In genomic region chr5:104124016-104124658, GRCm38 (mm10) we compare ENCODE assay signal across 18 mouse cellular contexts. TPM values are rescaled to one million over a fixed set of nuclear protein-coding genes. Genes with fewer than 3 reads are reported as not detected.
"Had no signal": no experiment of that assay in that cellular context is flagged by ENCODE, and none has a peak within 500 bp of the region (broad histone marks: within the 10 kb centered on the region; RNA-seq: fewer than 3 reads in every experiment).

No protein-coding gene starts in this region.

- H3K9ac ChIP-seq: limb, embryonic 15.5 days; liver, embryonic 12.5 days; midbrain, embryonic 12.5 days; neural tube, embryonic 13.5 days; stomach, embryonic 15.5 days had no signal

- H3K4me3 ChIP-seq: left cerebral cortex, adult 2 months; limb, embryonic 15.5 days; liver, embryonic 12.5 days; midbrain, embryonic 12.5 days; neural tube, embryonic 13.5 days; stomach, embryonic 15.5 days had no signal

- H3K36me3 ChIP-seq: limb, embryonic 15.5 days; liver, embryonic 12.5 days; midbrain, embryonic 12.5 days; neural tube, embryonic 13.5 days; stomach, embryonic 15.5 days had no signal

- H3K27ac ChIP-seq: left cerebral cortex, adult 2 months; limb, embryonic 15.5 days; liver, embryonic 12.5 days; midbrain, embryonic 12.5 days; neural tube, embryonic 13.5 days; stomach, embryonic 15.5 days had no signal

- H3K27me3 ChIP-seq: limb, embryonic 15.5 days; liver, embryonic 12.5 days; midbrain, embryonic 12.5 days; neural tube, embryonic 13.5 days; stomach, embryonic 15.5 days had no signal

- H3K4me1 ChIP-seq: liver, embryonic 12.5 days; midbrain, embryonic 12.5 days; neural tube, embryonic 13.5 days had no signal

- DNase-seq: kidney, adult 8-10 months; kidney, postnatal 25 days; right cerebral cortex, postnatal 14 days; thymus, postnatal 36 days had no signal

- H3K9me3 ChIP-seq: limb, embryonic 15.5 days; liver, embryonic 12.5 days; midbrain, embryonic 12.5 days; neural tube, embryonic 13.5 days; stomach, embryonic 15.5 days had no signal

- ATAC-seq: liver, embryonic 12.5 days; midbrain, embryonic 16.5 days had no signal

- H3K4me2 ChIP-seq: limb, embryonic 15.5 days; liver, embryonic 12.5 days; midbrain, embryonic 12.5 days; neural tube, embryonic 13.5 days; stomach, embryonic 15.5 days had no signal

RNA-seq across cellular contexts. Expression of gene Sparcl1, which starts 10.6 kb away (rescaled TPM):
- total RNA-seq: megakaryocyte-erythroid progenitor cell, adult 5-6 weeks had no signal

RNA-seq across cellular contexts. Expression of gene Dspp, which starts 46.4 kb away (rescaled TPM):
- total RNA-seq: left cerebral cortex, postnatal 25 days; megakaryocyte-erythroid progenitor cell, adult 5-6 weeks had no signal
- polyA plus RNA-seq: kidney, embryonic 16.5 days; limb, embryonic 11.5 days; limb, embryonic 15.5 days; liver, embryonic 12.5 days; liver, embryonic 16.5 days; midbrain, embryonic 12.5 days; midbrain, embryonic 16.5 days; neural tube, embryonic 13.5 days; spleen, adult 2 months; stomach, embryonic 15.5 days; thymus, postnatal 0 days had no signal

RNA-seq across cellular contexts. Expression of gene Gm17660, which starts 46.7 kb away (rescaled TPM):
- total RNA-seq: left cerebral cortex, adult 2 months; left cerebral cortex, postnatal 25 days; megakaryocyte-erythroid progenitor cell, adult 5-6 weeks had no signal
- polyA plus RNA-seq: kidney, embryonic 16.5 days; limb, embryonic 11.5 days; limb, embryonic 15.5 days; liver, embryonic 12.5 days; liver, embryonic 16.5 days; midbrain, embryonic 12.5 days; midbrain, embryonic 16.5 days; neural tube, embryonic 13.5 days; spleen, adult 2 months; stomach, embryonic 15.5 days; thymus, postnatal 0 days had no signal
